Mouse (Mus musculus) T-helper 17 cell (primary cell): ENCODE measurements at regions not wholly inside any gene's neighbourhood (a gene's known extent, or its start where the extent isn't known, plus 50 kb on each side); places are given as distances from the start of the nearest gene placed in this dataset.

ENCODE experiments used
- in situ Hi-C, 2 experiments: fragments of 300-600 bp; cut with MboI, MseI; formaldehyde crosslinking; loops; 1 replicate in 1 of 2; 2 replicates in 1 of 2; pipeline ENCODE4 v1.15.1; 2025; ENCODE audit warnings: high pct_unique_total_duplicates in 2 of 2

GRCm38 (mm10) chr13:41899837-41900463 is 52.5 kb upstream of the Adtrp start:
- in situ Hi-C loops, result no loop called here

DNA sequence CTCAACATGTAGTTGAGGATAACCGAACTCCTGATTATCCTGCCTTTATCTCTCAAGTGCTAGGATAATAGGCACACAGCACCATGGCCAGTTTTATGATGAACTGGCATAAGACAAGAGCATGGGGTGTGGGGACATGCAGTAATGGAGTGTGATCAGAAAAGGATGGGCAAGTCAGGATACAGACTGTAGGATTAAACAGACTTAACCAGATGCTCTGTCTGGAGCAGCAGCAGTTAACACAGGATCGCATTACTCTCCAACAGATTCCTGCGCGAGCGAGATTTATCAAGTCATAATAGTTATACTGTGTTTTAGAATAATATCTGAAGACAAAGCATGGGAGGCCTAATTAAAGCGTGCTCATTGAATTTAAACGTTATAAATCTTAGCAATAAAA is 51.8 kb upstream of the Adtrp start:
- in situ Hi-C loops, result no loop called here

DNA sequence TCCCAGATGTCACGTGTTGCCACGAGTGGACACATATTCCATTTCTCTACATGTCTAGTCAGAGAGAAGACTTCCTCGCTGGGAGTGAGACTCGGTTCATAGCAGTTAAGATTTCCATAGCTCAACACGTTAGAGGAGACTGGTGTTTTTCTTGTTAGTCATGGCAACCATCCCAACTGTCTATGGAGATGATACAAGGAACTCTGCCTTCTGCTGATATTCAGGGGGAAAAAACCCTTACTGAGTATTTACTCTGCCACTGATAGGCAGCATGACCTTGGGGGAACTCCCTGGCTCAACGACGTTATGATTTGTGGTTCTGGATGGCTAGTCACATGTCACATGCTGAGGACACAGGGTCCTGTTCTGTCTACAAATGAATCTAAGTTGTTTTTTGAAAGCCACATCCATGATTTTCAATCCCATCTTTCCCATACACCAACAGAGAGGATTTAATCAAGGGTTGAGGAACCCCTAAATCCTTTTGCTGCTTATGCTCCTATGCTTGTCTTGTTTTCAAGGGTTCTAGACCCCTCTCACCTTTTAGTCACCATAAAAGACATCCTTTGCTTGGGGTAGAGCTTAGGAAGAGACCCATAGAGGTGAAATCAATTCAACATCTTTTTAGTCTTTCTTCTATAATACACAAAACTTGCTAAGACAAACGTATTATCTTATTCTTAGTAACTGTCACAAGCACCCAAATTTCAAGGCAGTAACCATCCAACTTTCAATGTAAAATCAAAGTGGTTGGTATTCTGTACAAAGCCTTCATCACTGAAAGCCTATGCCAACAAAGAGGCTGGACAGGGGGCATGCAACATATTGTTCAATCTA is 50.2 kb upstream of the Adtrp start:
- in situ Hi-C loops, result no loop called here
